9 mouse cellular contexts compared by ENCODE assay signal in the genomic region with DNA sequence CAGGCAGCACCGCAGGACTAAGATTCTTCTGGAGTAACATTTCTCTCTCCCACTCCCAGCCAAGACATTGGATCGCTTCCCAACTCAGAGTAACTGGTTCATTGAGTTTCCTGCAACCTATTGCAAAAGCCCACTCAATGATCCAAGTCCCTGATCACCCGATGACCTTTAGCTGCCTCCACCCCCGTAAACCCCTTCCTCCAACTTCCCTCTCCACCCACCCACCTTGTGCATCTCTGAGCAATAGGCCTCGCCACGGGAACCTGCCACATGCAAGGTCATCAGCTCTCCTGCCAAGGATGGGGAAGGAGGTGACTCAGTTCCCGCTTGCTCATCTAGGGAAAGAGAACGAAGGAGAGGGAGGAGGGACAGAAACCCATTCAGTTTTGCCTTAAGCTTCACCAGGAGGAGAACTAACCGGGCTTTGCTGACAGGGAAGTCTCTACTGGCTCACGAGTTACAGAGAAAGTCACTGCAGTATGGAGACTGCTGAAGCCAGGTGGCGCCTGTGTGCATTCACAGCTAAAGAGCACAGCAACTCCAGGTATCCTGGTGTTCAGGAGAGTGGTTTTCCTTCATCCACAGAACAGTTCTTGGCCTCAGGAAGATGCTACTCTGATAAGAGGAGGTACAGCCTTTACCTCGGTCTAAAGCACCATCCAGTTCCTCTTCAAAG. TPM values are rescaled to one million over a fixed set of nuclear protein-coding genes. Genes with fewer than 3 reads are reported as not detected.
A peak's percentile ranks its signal among the peaks of the same experiment; 100 is the strongest.
DNase-seq lines count a peak whose midpoint lies in the region; ATAC-seq and TF ChIP-seq lines count a peak whose summit lies in the region.
"Had no signal": no experiment of that assay in that cellular context is flagged by ENCODE, and none has a peak within 500 bp of the region (broad histone marks: within the 10 kb centered on the region; RNA-seq: fewer than 3 reads in every experiment).

No protein-coding gene starts in this region.

- WGBS in stomach, postnatal 0 days, result 50% methylated on average over 12 of the region's 12 CpGs

- no peak overlapping the region for H3K27ac ChIP-seq in stomach, postnatal 0 days (replicated peaks)
- H3K27ac ChIP-seq: neural tube, embryonic 12.5 days had no signal

- no peak for ATAC-seq in stomach, postnatal 0 days (ENCODE audit: low FRiP score, low TSS enrichment)

- no peak overlapping the region for H3K9ac ChIP-seq in stomach, postnatal 0 days (ENCODE audit: low read length)
- H3K9ac ChIP-seq: neural tube, embryonic 12.5 days had no signal

- no peaks in the 10 kb centered on the region for H3K27me3 ChIP-seq in stomach, postnatal 0 days (ENCODE audit: control insufficient read depth, insufficient read depth, low read length)

- no peak for TF ChIP-seq EP300 in stomach, postnatal 0 days (optimal IDR thresholded peaks at IDR 0.05)

- H3K4me3 ChIP-seq in stomach, postnatal 0 days (ENCODE audit: low read depth, low read length), result no peak overlapping the region
- H3K4me3 ChIP-seq: neural tube, embryonic 12.5 days had no signal

- H3K36me3 ChIP-seq in stomach, postnatal 0 days (ENCODE audit: control insufficient read depth, insufficient read depth, low read length), result no peaks in the 10 kb centered on the region
- H3K36me3 ChIP-seq: neural tube, embryonic 12.5 days had no signal

- peak; percentile 73 for TF ChIP-seq CTCF in stomach, postnatal 0 days (IDR thresholded peaks at IDR 0.05; ENCODE audit: low read depth)

- H3K4me1 ChIP-seq in stomach, postnatal 0 days (replicated peaks; ENCODE audit: control insufficient read depth, insufficient read depth), result 0 out of 2 replicates have a peak, but pooled peaks cover 2% of the 10 kb centered on the region
- H3K4me1 ChIP-seq: neural tube, embryonic 12.5 days had no signal

- H3K4me2 ChIP-seq in stomach, postnatal 0 days (replicated peaks; ENCODE audit: low read depth), result no peak overlapping the region
- H3K4me2 ChIP-seq: neural tube, embryonic 12.5 days had no signal

- peak; percentile 95 for DNase-seq in heart, adult 11 months
- no peak for DNase-seq in heart, postnatal 25 days (ENCODE audit: low spot score)
- DNase-seq in right cerebral cortex, postnatal 14 days, result peak; percentile 38
- DNase-seq in right cerebral cortex, postnatal 10 days (ENCODE audit: low spot score in 2 of 2), result no peak
- peak; percentile 80 for DNase-seq in adrenal gland, adult 8-10 months
- peak; percentile 41 for DNase-seq in stomach, postnatal 0 days (ENCODE audit: low spot score)
- no peak for DNase-seq in yolk sac, embryonic 10.5 days (ENCODE audit: low spot score)
- no peak for DNase-seq in T-cell, adult 2 months (ENCODE audit: low spot score)

- no peaks in the 10 kb centered on the region for H3K9me3 ChIP-seq in stomach, postnatal 0 days (ENCODE audit: control insufficient read depth, low read length)
- H3K9me3 ChIP-seq: neural tube, embryonic 12.5 days had no signal

- intact Hi-C loops in heart, postnatal 25 days (cut with DNase I), result no loop called here

RNA-seq across cellular contexts. Expression of gene Nxph3, which starts 7.2 kb away (rescaled TPM):
- under 1 TPM; 0.62 to 0.64 TPM for total RNA-seq in heart, postnatal 25 days (2021)
- 1 to 10 TPM; 3.0 to 5.8 (median 3.9) TPM for total RNA-seq in adrenal gland, adult 8-10 months (2022)
- polyA plus RNA-seq in stomach, postnatal 0 days (2015; fragmentation: Nextera tagmentation; extraction: Ambion mirVana), result 0.44 and 0.76 TPM in 2 replicates

Comparison
In these comparisons a context has a peak if more than half of its experiments do, and no peak if none do; other contexts are left out.
1. DNase-seq: peak in heart, adult 11 months (single experiment), right cerebral cortex, postnatal 14 days (single experiment), adrenal gland, adult 8-10 months (single experiment) and stomach, postnatal 0 days (single experiment); none in heart, postnatal 25 days (single experiment), right cerebral cortex, postnatal 10 days (0 of 2), yolk sac, embryonic 10.5 days (single experiment) and T-cell, adult 2 months (single experiment).